ENCODE assay signal across 24 mouse cellular contexts in genomic region chr8:117209150-117209549, GRCm38 (mm10). TPM values are rescaled to one million over a fixed set of nuclear protein-coding genes. Genes with fewer than 3 reads are reported as not detected.
DNase-seq lines count a peak whose midpoint lies in the region; ATAC-seq and TF ChIP-seq lines count a peak whose summit lies in the region.
"Had no signal": no experiment of that assay in that cellular context is flagged by ENCODE, and none has a peak within 500 bp of the region (broad histone marks: within the 10 kb centered on the region; RNA-seq: fewer than 3 reads in every experiment).

No protein-coding gene starts in this region.

- H3K4me3 ChIP-seq in bone marrow macrophage, adult 2 months (ENCODE audit: insufficient read depth, low read length) = peak overlapping the region; percentile 18; the same call in 1 of the 2 replicates
- H3K4me3 ChIP-seq in kidney, embryonic 14.5 days (ENCODE audit: low read length) = no peak overlapping the region
- H3K4me3 ChIP-seq: embryonic facial prominence, embryonic 15.5 days; heart, embryonic 13.5 days; left cerebral cortex, adult 2 months; liver, embryonic 13.5 days; neural tube, embryonic 12.5 days had no signal

- no peak overlapping the region for H3K9ac ChIP-seq in kidney, embryonic 14.5 days (ENCODE audit: low read depth, low read length)
- H3K9ac ChIP-seq: embryonic facial prominence, embryonic 15.5 days; forebrain, postnatal 0 days; heart, embryonic 13.5 days; hindbrain, embryonic 14.5 days; liver, embryonic 13.5 days; neural tube, embryonic 12.5 days had no signal

- TF ChIP-seq CTCF in bone marrow macrophage, adult 2 months (IDR thresholded peaks at IDR 0.05; ENCODE audit: low read depth, low read length) = no peak

- no peak for TF ChIP-seq POLR2A in bone marrow macrophage, adult 2 months (IDR thresholded peaks at IDR 0.05; ENCODE audit: borderline replicate concordance, low read depth, low read length)

- H3K27ac ChIP-seq in bone marrow macrophage, adult 2 months (ENCODE audit: insufficient read depth, low read depth, low read length) = peak overlapping the region; percentile 39; the same call in 1 of the 2 replicates
- H3K27ac ChIP-seq in kidney, embryonic 14.5 days (ENCODE audit: low read depth, low read length) = no peak overlapping the region
- H3K27ac ChIP-seq: embryonic facial prominence, embryonic 15.5 days; heart, embryonic 13.5 days; hindbrain, embryonic 14.5 days; left cerebral cortex, adult 2 months; liver, embryonic 13.5 days; neural tube, embryonic 12.5 days had no signal

- peak; percentile 76 for ATAC-seq in frontal cortex, adult (ENCODE audit: low TSS enrichment)
- ATAC-seq in megakaryocyte progenitor cell, adult 5-6 weeks (replicated peaks; ENCODE audit: poor library complexity) = peak; percentile 80
- no peak for ATAC-seq in kidney, embryonic 14.5 days (ENCODE audit: low FRiP score, low TSS enrichment)
- ATAC-seq: activated CD4-positive, CD25-positive, alpha-beta regulatory T cell, adult 4 months; forebrain, postnatal 0 days; lung, postnatal 0 days had no signal

- no peaks in the 10 kb centered on the region for H3K9me3 ChIP-seq in kidney, embryonic 14.5 days (ENCODE audit: control insufficient read depth, low read length)
- H3K9me3 ChIP-seq: embryonic facial prominence, embryonic 15.5 days; heart, embryonic 13.5 days; liver, embryonic 13.5 days; neural tube, embryonic 12.5 days had no signal

- no peak overlapping the region for H3K4me2 ChIP-seq in kidney, embryonic 14.5 days (replicated peaks; ENCODE audit: low read depth, low read length)
- H3K4me2 ChIP-seq: embryonic facial prominence, embryonic 15.5 days; heart, embryonic 13.5 days; hindbrain, embryonic 14.5 days; liver, embryonic 13.5 days; neural tube, embryonic 12.5 days had no signal

- H3K36me3 ChIP-seq in kidney, embryonic 14.5 days (ENCODE audit: control insufficient read depth, insufficient read depth, low read length) = peaks cover 14% of the 10 kb centered on the region; the same call in 1 of the 2 replicates

- H3K4me1 ChIP-seq in bone marrow macrophage, adult 2 months (ENCODE audit: control insufficient read depth, insufficient read depth, low read length) = peaks cover 22% of the 10 kb centered on the region
- 0 out of 2 replicates have a peak, but pooled peaks cover 6% of the 10 kb centered on the region for H3K4me1 ChIP-seq in kidney, embryonic 14.5 days (ENCODE audit: control insufficient read depth, insufficient read depth, low read length)
- H3K4me1 ChIP-seq: embryonic facial prominence, embryonic 15.5 days; heart, embryonic 13.5 days; liver, embryonic 13.5 days; neural tube, embryonic 12.5 days had no signal

- 90% methylated on average over 12 of the region's 12 CpGs for WGBS in kidney, embryonic 14.5 days

- no peak for DNase-seq in frontal cortex, postnatal 14 days (ENCODE audit: low spot score in 2 of 2)
- DNase-seq in A20 (ENCODE audit: low read depth, low spot score) = peak; percentile 80
- DNase-seq in cerebellum, postnatal 14 days = no peak
- DNase-seq in embryo, embryonic 9.5 days (ENCODE audit: extremely low spot score) = no peak
- DNase-seq: adrenal gland, postnatal 14 days; cerebellum, adult 2 months; forebrain, postnatal 0 days; heart, adult 11 months; kidney, adult 8-10 months; kidney, postnatal 36 days; layer of hippocampus, adult 9-11 months; liver, embryonic 13.5 days; right cerebral cortex, adult 18-20 months had no signal

- H3K27me3 ChIP-seq in kidney, embryonic 14.5 days (ENCODE audit: control insufficient read depth, insufficient read depth, low read length) = no peaks in the 10 kb centered on the region
- H3K27me3 ChIP-seq: embryonic facial prominence, embryonic 15.5 days; heart, embryonic 13.5 days; liver, embryonic 13.5 days; neural tube, embryonic 12.5 days had no signal

RNA-seq across cellular contexts. Expression of gene Cmip, which starts 47.7 kb away (rescaled TPM):
- 56.3 and 60.1 TPM in 2 replicates for polyA plus RNA-seq in bone marrow macrophage, adult 2 months (2012; ENCODE audit: insufficient read depth, insufficient read length, missing spikeins)
- 36.5 and 37.5 TPM in 2 replicates for total RNA-seq in megakaryocyte progenitor cell, adult 5-6 weeks (2015)
- 9.5 TPM in 2 replicates for total RNA-seq in megakaryocyte progenitor cell, adult 5-6 weeks (2017)
- 22.9 and 23.7 TPM in 2 replicates for polyA plus RNA-seq in kidney, embryonic 14.5 days (2014; fragmentation: Nextera tagmentation; extraction: Ambion mirVana)

RNA-seq across cellular contexts. Expression of gene Gan, which starts 51.2 kb away (rescaled TPM):
- 7.0 and 7.5 TPM in 2 replicates for polyA plus RNA-seq in bone marrow macrophage, adult 2 months (2012; ENCODE audit: insufficient read depth, insufficient read length, missing spikeins)
- total RNA-seq in megakaryocyte progenitor cell, adult 5-6 weeks (2015) = 4.2 and 4.7 TPM in 2 replicates
- 3.3 and 3.9 TPM in 2 replicates for total RNA-seq in megakaryocyte progenitor cell, adult 5-6 weeks (2017)
- 2.7 and 3.1 TPM in 2 replicates for polyA plus RNA-seq in kidney, embryonic 14.5 days (2014; fragmentation: Nextera tagmentation; extraction: Ambion mirVana)
